Mouse (Mus musculus): Measurements from ENCODE around the gene Slc30a9. TPM values are rescaled to one million over a fixed set of nuclear protein-coding genes. Genes with fewer than 3 reads are reported as not detected.

Gene Slc30a9
- total RNA-seq, 2 experiments from 2014 or later: 110 to 120 TPM

- peak; percentile 19 for DNase-seq
These were observed 5.2 kb downstream of the Slc30a9 start for GRCm38 (mm10) chr5:67311811-67312521.

DNA sequence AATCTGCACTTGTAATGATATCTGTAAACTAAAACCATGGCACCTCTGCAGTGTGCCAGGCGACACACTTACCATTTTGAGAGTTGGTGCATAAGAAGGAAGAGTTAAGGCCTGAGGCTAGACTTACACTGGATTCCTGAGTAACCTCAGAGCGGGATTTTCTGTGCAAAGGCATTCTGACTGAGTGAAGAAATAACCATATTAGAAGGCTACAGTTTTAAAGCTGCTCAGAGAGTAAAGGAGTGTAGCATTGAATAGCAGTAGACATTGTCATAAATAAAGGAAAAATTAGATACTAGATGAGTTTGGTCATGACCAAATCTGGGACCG, 5.7 kb downstream of the Slc30a9 start:
- DNase-seq: no peak

GRCm38 (mm10) chr5:67321656-67322268, 15.0 kb downstream of the Slc30a9 start:
- no peak for DNase-seq

- DNase-seq: no peak
These were observed 17.3 kb downstream of the Slc30a9 start for GRCm38 (mm10) chr5:67324032-67324431.

DNA sequence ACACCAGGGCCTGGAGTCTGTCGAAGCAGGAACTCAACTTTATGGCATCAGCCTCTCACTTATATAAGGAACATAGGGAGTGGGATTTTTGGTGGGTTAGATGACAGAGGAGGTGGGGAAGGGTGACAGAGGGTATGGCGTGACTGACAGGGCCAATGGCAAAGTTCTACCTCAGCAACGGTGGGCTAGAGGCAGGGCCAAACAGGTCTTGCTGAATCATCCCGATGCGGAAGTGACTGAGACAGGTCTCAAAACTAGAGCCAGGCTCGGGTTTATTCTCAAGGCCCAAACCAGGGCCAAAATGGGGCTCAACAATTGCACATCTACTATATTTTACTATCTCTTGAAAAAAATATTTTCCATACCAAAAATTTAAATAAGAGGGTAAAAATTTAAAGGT, 34.1 kb downstream of the Slc30a9 start:
- no peak for DNase-seq

GRCm38 (mm10) chr5:67347060-67347459, 40.3 kb downstream of the Slc30a9 start:
- DNase-seq: no peak

DNA sequence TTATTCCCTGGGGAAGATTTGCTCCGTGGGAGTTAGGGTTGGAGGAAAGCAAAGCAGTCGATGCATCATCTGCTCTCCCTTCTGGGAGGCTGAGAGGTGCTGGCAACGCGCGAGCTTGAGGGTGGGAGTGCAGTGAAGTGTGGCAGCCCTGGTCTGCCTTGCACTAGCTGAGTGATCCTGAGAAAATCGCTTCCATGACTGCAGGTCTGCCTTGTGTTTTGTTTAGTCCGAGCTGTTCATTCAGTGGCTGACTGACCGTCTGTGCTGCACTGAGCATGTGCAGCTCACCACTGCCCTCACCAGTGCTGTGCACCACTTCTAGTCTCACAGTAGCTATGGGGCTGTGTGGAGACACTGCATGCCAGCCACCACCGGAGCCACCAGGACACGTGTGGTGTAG, 42.2 kb downstream of the Slc30a9 start:
- DNase-seq: no peak

DNA sequence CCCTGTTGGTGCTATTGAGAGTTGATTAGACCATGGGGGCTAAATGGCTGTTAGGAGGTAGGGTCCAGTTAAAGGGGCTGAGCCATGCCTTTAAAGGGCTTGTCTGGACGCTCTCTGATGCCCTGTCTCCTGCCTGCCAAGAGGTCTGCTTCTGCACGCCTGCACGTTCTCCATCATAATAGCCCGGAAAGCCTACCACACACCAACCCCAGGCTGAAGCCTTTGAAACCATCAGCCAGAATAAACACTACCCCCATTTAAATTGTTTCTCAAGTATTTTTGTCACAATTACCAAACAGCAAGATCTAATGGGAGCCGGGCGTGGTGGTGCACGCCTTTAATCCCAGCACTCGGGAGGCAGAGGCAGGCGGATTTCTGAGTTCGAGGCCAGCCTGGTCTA, 55.6 kb downstream of the Slc30a9 start:
- DNase-seq: no peak

DNA sequence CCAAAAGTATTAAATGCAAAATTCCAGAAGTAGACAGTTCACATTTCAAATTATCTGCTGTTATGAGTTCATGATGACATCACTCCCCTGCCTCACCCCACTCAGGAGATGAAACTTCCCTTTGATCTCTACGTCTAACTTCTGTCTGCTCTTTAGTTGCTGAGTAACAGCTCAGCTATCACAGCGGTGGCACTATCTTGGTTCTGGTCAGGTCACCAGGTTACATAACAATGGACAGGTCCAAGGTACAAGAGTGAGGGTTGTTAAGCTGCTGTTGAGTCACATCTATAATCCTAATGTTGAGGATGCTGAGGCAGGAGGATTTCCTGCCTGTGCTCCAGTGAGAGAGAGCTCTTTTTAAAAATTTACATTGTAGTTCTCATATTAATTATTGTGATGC, 56.2 kb downstream of the Slc30a9 start:
- no peak for DNase-seq

DNA sequence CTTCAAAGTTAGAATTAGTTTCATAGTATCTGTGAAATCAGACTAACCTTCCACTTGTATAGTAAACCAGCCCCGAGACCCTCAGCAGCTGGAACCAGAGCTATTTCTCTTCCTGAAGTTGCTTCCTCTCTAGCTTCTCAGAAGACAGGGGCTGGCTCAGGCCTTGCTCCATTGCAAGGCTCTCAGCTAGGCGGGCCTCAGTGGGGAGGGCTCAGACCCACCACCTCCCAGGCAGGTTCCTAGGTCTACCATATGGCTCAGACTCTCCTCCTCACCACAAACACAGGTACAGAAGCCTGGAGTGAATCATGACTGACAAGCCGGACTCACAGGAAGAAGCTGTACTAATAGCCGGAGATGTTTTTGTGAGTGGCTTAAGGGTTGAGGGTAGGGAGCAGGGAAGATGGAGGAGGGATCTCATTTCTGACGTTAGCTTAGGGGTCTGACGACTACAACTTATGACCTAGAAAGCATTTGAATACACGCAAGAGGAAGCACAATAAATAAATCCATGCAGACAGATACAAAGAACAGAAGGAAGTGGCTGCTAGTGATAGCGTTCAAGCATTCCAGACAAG, 70.4 kb downstream of the Slc30a9 start:
- no peak for DNase-seq

DNA sequence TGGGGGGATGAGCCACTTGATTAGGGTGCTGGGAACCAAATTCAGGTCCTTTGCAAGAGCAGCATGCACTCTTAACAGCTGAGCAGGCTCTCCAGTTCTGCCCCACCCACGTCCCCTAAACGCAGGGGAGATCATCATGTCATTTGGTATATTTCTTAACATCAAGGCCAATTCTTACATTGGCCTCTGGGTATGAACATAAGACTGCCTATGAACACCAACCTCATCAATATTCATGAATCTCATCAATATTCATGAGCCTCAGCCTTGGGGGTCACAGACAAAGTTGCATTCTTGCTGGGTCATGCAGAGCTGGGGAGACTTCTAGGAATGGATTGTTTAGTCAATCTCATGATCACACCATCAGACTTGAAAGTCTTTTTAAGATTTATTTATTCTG, 74.9 kb downstream of the Slc30a9 start:
- no peak for DNase-seq

DNA sequence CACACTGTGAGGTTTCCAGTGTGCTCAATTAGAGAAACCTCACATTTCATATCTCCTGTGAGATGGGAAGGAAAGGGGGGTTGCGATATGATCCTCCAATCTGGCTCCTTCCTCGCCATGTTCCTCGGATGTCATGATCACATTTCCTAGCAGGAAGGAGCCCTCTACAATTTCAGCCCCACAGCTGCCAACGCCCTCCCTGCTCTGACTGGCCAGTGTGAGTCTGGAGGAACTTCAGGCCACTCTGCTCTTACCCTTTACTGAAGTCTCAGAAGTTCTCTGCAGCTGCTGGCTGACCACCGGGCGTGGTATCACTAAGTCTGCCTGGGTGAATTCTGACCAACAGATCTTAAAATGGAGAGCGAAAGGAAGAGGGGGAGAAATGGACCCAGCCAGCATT, 75.8 kb downstream of the Slc30a9 start:
- DNase-seq: no peak

DNA sequence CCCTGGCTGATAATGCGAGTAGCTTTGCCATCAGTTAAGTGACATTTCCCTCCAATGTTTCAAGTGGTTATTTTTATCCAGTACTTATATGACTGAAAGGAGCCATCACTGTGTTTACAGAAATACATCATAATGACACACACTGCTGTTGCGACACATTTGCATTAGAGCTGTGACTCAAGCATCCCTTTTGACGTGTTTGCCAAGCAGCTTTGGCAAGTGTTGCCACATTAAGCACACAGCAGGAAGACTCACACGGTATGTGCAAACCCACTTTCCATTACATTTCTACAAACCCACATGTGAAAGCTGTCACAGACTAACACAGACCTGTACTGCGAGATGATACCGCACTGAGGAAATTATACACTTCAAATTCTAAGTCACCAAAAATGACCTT, 87.2 kb downstream of the Slc30a9 start:
- peak; percentile 33 for DNase-seq

DNA sequence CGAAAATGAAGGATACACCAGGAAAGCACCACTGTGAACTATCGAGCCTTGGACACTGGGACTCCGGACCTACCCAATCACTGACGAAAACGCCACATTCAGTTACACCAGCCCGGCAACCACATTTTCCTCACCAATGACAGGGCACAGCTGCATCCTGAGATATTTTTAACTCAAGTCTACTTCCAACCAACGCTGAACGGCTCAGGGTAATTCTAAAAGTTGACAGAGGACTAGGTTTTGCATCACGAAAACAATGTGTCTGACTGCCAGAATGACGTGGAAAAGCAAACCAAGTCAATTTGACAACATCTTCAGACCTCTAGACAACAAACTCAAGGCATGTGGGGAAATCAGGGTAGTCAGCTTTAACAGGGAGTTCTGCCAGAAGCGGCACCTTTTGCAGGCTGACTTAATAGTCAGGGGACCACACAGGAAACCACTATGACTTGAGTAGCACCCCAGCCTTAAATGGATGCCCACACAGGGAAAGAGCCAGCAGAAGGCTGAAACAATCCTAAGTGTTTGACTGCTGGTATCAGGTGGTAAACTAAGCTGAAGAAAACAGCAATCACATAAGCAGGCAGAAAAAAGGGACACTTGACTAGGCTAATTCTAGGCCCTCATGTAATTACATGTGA, 88.6 kb downstream of the Slc30a9 start:
- no peak for DNase-seq

- DNase-seq: no peak
These were observed 90.4 kb downstream of the Slc30a9 start for GRCm38 (mm10) chr5:67397186-67397585.

DNA sequence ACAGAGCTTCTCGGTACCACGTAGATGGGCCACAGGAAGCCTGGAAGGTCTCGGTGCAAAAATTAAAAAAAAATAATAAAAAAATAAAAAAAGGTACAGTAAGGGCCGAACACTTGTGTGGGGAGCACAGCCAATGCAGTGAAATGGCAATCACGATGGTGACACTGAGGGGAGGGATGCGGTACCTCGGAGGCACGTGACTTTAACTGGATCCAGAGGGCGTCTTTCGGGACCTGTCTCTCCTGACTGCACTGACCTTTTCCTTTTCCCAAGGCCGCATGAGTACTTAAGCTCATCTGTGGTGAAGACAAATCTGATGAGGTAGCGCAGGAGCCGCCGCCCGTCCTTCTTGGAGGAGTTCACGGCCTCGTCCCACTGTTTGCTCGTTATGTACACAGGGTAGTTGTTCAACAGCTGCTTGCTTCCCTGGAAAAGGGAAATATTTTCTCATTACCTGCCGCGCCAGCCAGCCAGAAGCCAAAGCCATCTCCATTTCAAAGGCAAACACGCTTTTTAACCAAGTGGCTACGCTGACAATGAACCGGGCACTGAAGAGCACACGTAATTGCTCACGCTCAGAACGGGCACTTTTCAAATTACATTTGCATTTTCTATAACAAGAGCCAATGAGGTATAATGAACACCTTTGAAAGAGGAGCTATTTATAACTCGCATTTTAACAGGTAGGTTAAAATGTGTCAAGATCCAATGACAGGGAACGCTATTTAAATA, 93.3 kb downstream of the Slc30a9 start:
- DNase-seq: no peak

DNA sequence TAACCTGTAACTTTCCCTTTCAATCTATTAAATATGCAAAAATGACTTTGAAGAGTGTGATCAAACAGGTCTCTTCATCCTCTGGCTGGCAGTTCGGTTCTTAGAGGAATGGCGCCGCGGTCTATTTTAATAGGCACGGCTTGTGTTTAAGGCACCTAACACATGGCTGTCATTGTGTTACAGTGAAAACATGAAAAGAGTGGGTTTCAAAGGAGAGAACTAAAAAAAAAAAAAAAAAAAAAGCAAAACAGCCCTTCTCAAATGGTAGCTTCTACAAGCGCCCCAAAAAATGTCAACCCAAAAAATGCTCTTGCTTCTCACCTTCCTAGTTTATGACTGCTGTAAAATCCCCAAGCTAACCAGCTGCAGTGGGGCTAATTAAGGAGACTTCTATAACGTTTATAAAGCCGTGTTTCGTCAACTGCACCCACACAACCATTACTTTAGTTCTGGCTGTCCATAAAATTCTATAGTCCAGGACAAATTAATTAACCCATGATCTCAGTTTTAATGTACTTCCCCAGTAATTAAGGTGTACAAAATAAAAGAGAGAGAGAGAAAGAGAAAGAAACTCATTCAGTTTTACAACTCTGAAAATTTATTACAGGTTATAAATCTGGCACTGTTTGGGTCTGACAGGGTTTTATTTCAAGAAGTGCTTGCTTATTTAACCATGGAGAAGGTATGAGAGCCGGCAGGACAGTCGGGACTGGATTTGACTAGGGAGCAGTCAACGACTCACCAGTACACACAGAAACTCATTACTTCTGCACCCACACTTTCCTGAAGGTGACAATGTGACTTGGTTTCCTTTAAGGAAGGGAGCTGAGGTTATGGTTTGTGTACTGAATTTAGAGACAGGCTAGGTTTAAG, 94.1 kb downstream of the Slc30a9 start:
- DNase-seq: no peak

- DNase-seq: peak; percentile 7
These were observed 94.9 kb downstream of the Slc30a9 start for GRCm38 (mm10) chr5:67401612-67402011.

- no peak for DNase-seq
These were observed 97.6 kb downstream of the Slc30a9 start for GRCm38 (mm10) chr5:67404380-67404779.

GRCm38 (mm10) chr5:67404919-67405318, 98.2 kb downstream of the Slc30a9 start:
- DNase-seq: no peak

All from adrenal gland, postnatal 10 days (tissue).